Mouse (Mus musculus): ENCODE data around the gene 1700016D06Rik. TPM values are rescaled to one million over a fixed set of nuclear protein-coding genes. Genes with fewer than 3 reads are reported as not detected.
"Not testable (repeated sequence)": the region's sequence is repeated elsewhere in the genome, so short reads cannot be mapped to it uniquely, and the experiment has no call there.

Gene 1700016D06Rik
- total and polyA plus RNA-seq, 3 experiments: not detected

DNA sequence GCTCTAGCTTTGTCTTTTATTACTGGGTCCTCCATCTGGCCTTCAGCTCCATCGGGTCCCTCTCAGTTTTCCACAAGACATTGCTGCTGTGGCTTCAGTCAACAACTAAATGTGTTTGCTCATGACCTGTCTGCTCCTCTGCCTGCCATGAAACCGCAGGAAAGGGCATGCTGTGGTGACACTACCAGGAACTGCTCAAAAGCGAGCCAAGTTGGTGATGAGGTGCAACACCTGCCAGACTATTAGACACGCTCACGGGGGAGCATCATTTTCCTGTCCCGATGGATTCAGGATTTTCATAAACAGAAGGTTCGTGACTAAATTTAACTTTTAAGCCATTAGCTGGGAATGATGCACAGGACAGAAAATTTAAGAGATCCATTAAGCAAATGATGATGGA, 16.3 kb downstream of the 1700016D06Rik start:
- no peak for TF ChIP-seq GATA1 (IDR thresholded peaks at IDR 0.05; ENCODE audit: low read depth, low read length)
- TF ChIP-seq UBTF (IDR thresholded peaks at IDR 0.05; ENCODE audit: borderline replicate concordance, insufficient read depth, low read depth, low read length): no peak
- no peak for TF ChIP-seq USF1 (IDR thresholded peaks at IDR 0.05; ENCODE audit: low read depth, low read length)
- TF ChIP-seq BHLHE40 (IDR thresholded peaks at IDR 0.05; ENCODE audit: borderline replicate concordance, low read depth, low read length): no peak
- TF ChIP-seq RAD21 (IDR thresholded peaks at IDR 0.05; ENCODE audit: low read depth, low read length): no peak
- no peak for TF ChIP-seq MEF2A (IDR thresholded peaks at IDR 0.05; ENCODE audit: extremely low read depth, insufficient replicate concordance, low read depth, low read length, poor library complexity, severe bottlenecking)
- TF ChIP-seq KAT2A (conservative IDR thresholded peaks at IDR 0.05; ENCODE audit: low read depth, low read length): no peak
- TF ChIP-seq CTCF (IDR thresholded peaks at IDR 0.05 in 2 of 3, conservative IDR thresholded peaks at IDR 0.05 in 1 of 3; ENCODE audit: control insufficient read depth in 1 of 3, insufficient read depth in 1 of 3, low read depth in 2 of 3, low read length in 3 of 3, poor library complexity in 1 of 3, severe bottlenecking in 1 of 3): no peak
- TF ChIP-seq ETS1 (IDR thresholded peaks at IDR 0.05; ENCODE audit: low read depth, low read length): no peak
- TF ChIP-seq GABPA (IDR thresholded peaks at IDR 0.05; ENCODE audit: low read depth, low read length): no peak
- no peak for TF ChIP-seq MXI1 (IDR thresholded peaks at IDR 0.05; ENCODE audit: low read depth, low read length)
- no peak for TF ChIP-seq RCOR1 (IDR thresholded peaks at IDR 0.05; ENCODE audit: low read depth, low read length)
- no peak for TF ChIP-seq JUND (IDR thresholded peaks at IDR 0.05; ENCODE audit: low read depth, low read length)
- no peak for TF ChIP-seq TBP (IDR thresholded peaks at IDR 0.05; ENCODE audit: low read depth, low read length)
- no peak for TF ChIP-seq MAFK (IDR thresholded peaks at IDR 0.05; ENCODE audit: borderline replicate concordance, low read depth, low read length)
- Histone ChIP-seq H3K4me3 (ENCODE audit: control insufficient read depth in 1 of 2, insufficient read depth in 1 of 2, low read depth in 2 of 2, low read length in 2 of 2) (no peak overlapping the region), H3K9me3 (replicated peaks; ENCODE audit: insufficient read depth, low read length) (no peaks in the 10 kb centered on the region), H3K27ac (ENCODE audit: control insufficient read depth, low read depth, low read length) (no peak overlapping the region), H3K36me3 (ENCODE audit: control insufficient read depth in 1 of 2, insufficient read depth in 2 of 2, low read length in 2 of 2) (no peaks in the 10 kb centered on the region), H3K79me2 (ENCODE audit: control insufficient read depth, insufficient read depth, low read length, poor library complexity) (no peaks in the 10 kb centered on the region), H3K4me1 (ENCODE audit: control insufficient read depth in 1 of 2, insufficient read depth in 2 of 2, low read length in 2 of 2) (no peaks in the 10 kb centered on the region), H3K27me3 (ENCODE audit: control insufficient read depth in 1 of 2, insufficient read depth in 2 of 2, low read length in 2 of 2) (peaks cover 0 to 2% of the 10 kb centered on the region in 2 experiments; a peak in 2 of 4 replicates), H3K9ac (ENCODE audit: control insufficient read depth, low read depth, low read length, poor library complexity, severe bottlenecking) (no peak overlapping the region)
- no peak for DNase-seq (ENCODE audit: low read depth, low spot score)

DNA sequence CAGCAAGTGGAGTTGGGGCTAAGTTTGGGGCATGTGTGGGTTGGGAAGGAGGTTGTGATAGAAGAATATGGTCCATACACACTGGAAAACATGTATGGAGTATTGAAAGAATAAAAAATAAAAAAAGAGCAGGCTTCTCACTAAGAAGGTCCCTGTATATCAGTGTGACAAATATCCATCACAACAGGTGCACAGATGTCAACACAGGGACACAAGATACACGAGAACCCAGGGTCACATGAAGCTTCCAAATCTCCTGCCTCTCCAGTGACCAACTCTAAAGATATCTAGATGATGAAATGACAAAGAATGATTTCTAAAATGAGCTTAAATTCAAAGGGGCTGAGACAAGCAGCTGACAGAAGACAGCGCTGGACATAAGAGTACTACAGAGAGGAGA, 32.6 kb downstream of the 1700016D06Rik start:
- H3K9ac ChIP-seq (ENCODE audit: control insufficient read depth, low read depth, low read length, poor library complexity, severe bottlenecking): no peak overlapping the region
- DNase-seq (ENCODE audit: low read depth, low spot score): no peak
- H3K4me3 ChIP-seq (ENCODE audit: control insufficient read depth in 1 of 2, insufficient read depth in 1 of 2, low read depth in 2 of 2, low read length in 2 of 2): no peak overlapping the region
- H3K36me3 ChIP-seq (ENCODE audit: control insufficient read depth in 1 of 2, insufficient read depth in 2 of 2, low read length in 2 of 2): no peaks in the 10 kb centered on the region
- H3K27me3 ChIP-seq (ENCODE audit: control insufficient read depth in 1 of 2, insufficient read depth in 2 of 2, low read length in 2 of 2): peaks cover 0 to 3% of the 10 kb centered on the region in 2 experiments; a peak in 2 of 4 replicates
- H3K9me3 ChIP-seq (replicated peaks; ENCODE audit: insufficient read depth, low read length): no peaks in the 10 kb centered on the region
- TF ChIP-seq TAL1 (IDR thresholded peaks at IDR 0.05; ENCODE audit: low read length) (no peak), TCF12 (IDR thresholded peaks at IDR 0.05; ENCODE audit: low read depth, low read length) (no peak), NELFE (IDR thresholded peaks at IDR 0.05; ENCODE audit: low read depth, low read length) (no peak), E2F4 (IDR thresholded peaks at IDR 0.05; ENCODE audit: borderline replicate concordance, low read depth, low read length) (no peak), USF2 (IDR thresholded peaks at IDR 0.05; ENCODE audit: borderline replicate concordance in 1 of 2, insufficient read depth in 1 of 2, low read depth in 1 of 2, low read length in 2 of 2) (no peak)
- no peak overlapping the region for H3K27ac ChIP-seq (ENCODE audit: control insufficient read depth, low read depth, low read length)
- no peaks in the 10 kb centered on the region for H3K4me1 ChIP-seq (ENCODE audit: control insufficient read depth in 1 of 2, insufficient read depth in 2 of 2, low read length in 2 of 2)
- no peaks in the 10 kb centered on the region for H3K79me2 ChIP-seq (ENCODE audit: control insufficient read depth, insufficient read depth, low read length, poor library complexity)

DNA sequence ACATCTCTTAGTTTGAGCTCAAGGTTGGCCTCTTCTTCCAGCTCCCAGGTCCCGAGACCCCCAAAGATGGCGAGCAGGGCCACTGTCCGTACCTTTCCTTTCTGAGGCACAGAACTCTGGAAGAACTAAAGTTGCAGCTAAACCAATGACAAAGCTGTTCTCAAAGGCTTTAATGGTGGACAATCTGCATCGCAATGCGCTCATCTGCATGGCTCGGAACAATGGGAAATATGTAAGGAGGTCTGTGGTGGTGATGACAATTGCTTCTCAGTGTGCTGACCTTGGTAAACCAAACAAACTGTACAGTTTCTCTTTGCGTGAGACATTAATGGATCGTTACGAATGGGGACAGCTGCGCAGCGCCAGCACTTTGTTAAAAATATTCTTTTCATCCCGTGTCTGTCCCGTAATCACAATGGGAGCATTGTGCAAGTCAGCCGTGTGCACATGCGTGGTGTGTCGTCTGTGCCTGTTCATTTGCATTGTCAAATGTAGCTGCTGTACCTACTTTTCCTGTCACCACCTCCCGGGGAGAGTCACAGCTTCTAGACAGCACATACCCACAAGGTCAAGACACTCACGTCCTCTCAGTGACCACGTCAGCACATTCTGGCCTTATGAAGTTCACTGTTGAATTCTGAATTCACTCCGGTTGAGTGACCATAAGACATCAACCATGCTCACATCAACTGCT, 34.7 kb downstream of the 1700016D06Rik start:
- H3K27me3 ChIP-seq (ENCODE audit: control insufficient read depth in 1 of 2, insufficient read depth in 2 of 2, low read length in 2 of 2); H3K36me3 ChIP-seq (ENCODE audit: control insufficient read depth in 1 of 2, insufficient read depth in 2 of 2, low read length in 2 of 2); H3K4me1 ChIP-seq (ENCODE audit: control insufficient read depth in 1 of 2, insufficient read depth in 2 of 2, low read length in 2 of 2); H3K9me3 ChIP-seq (replicated peaks; ENCODE audit: insufficient read depth, low read length); DNase-seq (ENCODE audit: low read depth, low spot score); H3K79me2 ChIP-seq (ENCODE audit: control insufficient read depth, insufficient read depth, low read length, poor library complexity); H3K4me3 ChIP-seq (ENCODE audit: control insufficient read depth in 1 of 2, insufficient read depth in 1 of 2, low read depth in 2 of 2, low read length in 2 of 2); H3K27ac ChIP-seq (ENCODE audit: control insufficient read depth, low read depth, low read length); H3K9ac ChIP-seq (ENCODE audit: control insufficient read depth, low read depth, low read length, poor library complexity, severe bottlenecking): not testable (repeated sequence)

Measured in MEL (cell line).